Comparison of ENCODE assay signal across 10 mouse cellular contexts in the genomic region with DNA sequence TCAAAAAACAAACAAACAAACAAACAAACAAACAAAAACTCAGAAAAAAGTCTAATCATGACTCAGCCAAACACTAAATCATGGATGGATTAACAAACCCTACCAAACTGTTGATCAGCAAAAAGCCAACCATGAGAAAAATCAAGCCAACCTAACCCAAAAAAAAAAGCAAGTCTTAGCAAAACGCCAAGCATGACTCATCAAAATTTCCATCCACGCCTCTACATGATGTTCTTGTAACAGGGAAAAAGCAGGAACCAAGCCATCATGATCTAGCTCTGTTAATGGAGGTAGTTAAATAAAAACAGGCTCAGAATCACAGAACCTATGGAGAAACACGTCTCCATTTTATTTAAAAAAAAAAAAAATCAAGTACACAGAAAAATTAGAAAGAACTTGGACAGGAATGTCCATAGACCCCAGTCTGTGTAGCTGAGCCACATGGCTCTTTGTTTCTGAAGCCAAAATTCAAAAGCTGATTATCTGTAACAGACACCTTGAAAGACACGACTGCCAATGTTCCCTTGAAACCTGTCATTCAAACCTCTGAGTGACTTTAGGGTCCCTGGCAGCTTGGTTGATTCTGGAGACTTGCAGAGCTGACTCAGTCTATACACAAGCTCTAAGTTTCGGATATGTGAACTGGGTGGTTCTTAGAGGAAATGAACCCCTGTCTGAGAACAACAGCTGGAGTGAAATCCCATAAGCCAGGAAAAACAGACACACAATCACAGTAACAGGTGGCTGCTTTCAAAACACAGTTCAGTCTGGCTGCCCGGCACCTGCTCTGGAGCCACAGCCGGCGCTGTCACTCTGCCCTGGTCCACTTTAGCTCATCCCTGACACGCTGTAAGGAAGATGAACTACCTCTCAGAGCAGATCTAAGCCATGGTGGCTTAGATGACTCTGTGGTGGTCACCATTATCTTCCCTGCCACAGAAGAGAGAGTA. TPM values are rescaled to one million over a fixed set of nuclear protein-coding genes. Genes with fewer than 3 reads are reported as not detected.
DNase-seq lines count a peak whose midpoint lies in the region; ATAC-seq and TF ChIP-seq lines count a peak whose summit lies in the region.
"Had no signal": no experiment of that assay in that cellular context is flagged by ENCODE, and none has a peak within 500 bp of the region (broad histone marks: within the 10 kb centered on the region; RNA-seq: fewer than 3 reads in every experiment).

No protein-coding gene starts in this region.

- no peak for ATAC-seq in G1E (ENCODE audit: extremely low read depth, insufficient number of reproducible peaks, low FRiP score, poor library complexity, severe bottlenecking)
- ATAC-seq in megakaryocyte-erythroid progenitor cell, adult 5-6 weeks (replicated peaks; ENCODE audit: low FRiP score, low TSS enrichment, poor library complexity, severe bottlenecking), result peak; percentile 75
- no peak for ATAC-seq in CD4-positive, CD25-positive, alpha-beta regulatory T cell, adult 4 months
- ATAC-seq: forebrain, embryonic 13.5 days; inflammation-experienced regulatory T-cells, adult 6 months had no signal

- no peaks in the 10 kb centered on the region for H3K36me3 ChIP-seq in G1E (replicated peaks)

- no peaks in the 10 kb centered on the region; the same call in 1 of the 2 replicates for H3K9me3 ChIP-seq in G1E (replicated peaks)
- H3K9me3 ChIP-seq: forebrain, embryonic 13.5 days had no signal

- TF ChIP-seq CTCF in G1E (IDR thresholded peaks at IDR 0.05; ENCODE audit: low read depth, low read length), result no peak

- DNase-seq in heart, postnatal 10 days, result peak; percentile 34 to 40
- DNase-seq in heart, postnatal 4 days, result no peak
- DNase-seq in G1E (ENCODE audit: low spot score), result peak; percentile 25
- DNase-seq in forelimb bud, embryonic 11.5 days (ENCODE audit: low read depth, low spot score), result peak; percentile 28
- no peak for DNase-seq in cerebellum, adult 9-10 months
- no peak for DNase-seq in adrenal gland, adult 2 months

- peaks cover 4% of the 10 kb centered on the region for H3K4me1 ChIP-seq in G1E (ENCODE audit: insufficient read depth, low read depth, low read length)

- intact Hi-C loops in heart, postnatal 10 days (cut with DNase I), result no loop called here

- H3K4me3 ChIP-seq in G1E (ENCODE audit: low read depth, low read length), result no peak overlapping the region
- H3K4me3 ChIP-seq: forebrain, embryonic 13.5 days had no signal

- peaks cover 13% of the 10 kb centered on the region for H3K27me3 ChIP-seq in G1E (ENCODE audit: insufficient read depth, low read length)
- H3K27me3 ChIP-seq: forebrain, embryonic 13.5 days had no signal

RNA-seq across cellular contexts. Expression of a gene that starts 27.0 kb away (rescaled TPM):
- 10 to 100 TPM; 54.7 to 60.1 TPM for total RNA-seq in heart, postnatal 10 days (2021)
- total RNA-seq in heart, postnatal 4 days (2021), result 10 to 100 TPM; 56.5 to 57.8 TPM
- 435 and 457 TPM in 2 replicates for total RNA-seq in G1E (2014; fragmentation: Nextera tagmentation)
- total RNA-seq in G1E (2017), result 241 and 272 TPM in 2 replicates
- 180 and 209 TPM in 2 replicates for polyA plus RNA-seq in G1E (2012)
- total RNA-seq in megakaryocyte-erythroid progenitor cell, adult 5-6 weeks (2014; fragmentation: Nextera tagmentation), result 152 and 159 TPM in 2 replicates
- 306 and 352 TPM in 2 replicates for total RNA-seq in megakaryocyte-erythroid progenitor cell, adult 5-6 weeks (2017)
- 10 to 100 TPM; 81.7 to 98.0 TPM for total RNA-seq in adrenal gland, adult 2 months (2021)
- 10.4 and 12.8 TPM in 2 replicates for polyA plus RNA-seq in adrenal gland, adult 2 months (2012; rRNA removed)
- 100 to 1,000 TPM; 150 to 165 TPM for polyA plus RNA-seq in CD4-positive, CD25-positive, alpha-beta regulatory T cell, adult 4 months (2017; shearing (Covaris generic))

Comparison
In these comparisons a context has a peak if more than half of its experiments do, and no peak if none do; other contexts are left out.
1. DNase-seq: peak in heart, postnatal 10 days (2 of 2), G1E (single experiment) and forelimb bud, embryonic 11.5 days (single experiment); none in heart, postnatal 4 days (single experiment), cerebellum, adult 9-10 months (single experiment) and adrenal gland, adult 2 months (single experiment).